Mouse (Mus musculus) kidney, embryonic 16.5 days (tissue): ENCODE measurements at regions not wholly inside any gene's neighbourhood (a gene's known extent, or its start where the extent isn't known, plus 50 kb on each side); places are given as distances from the start of the nearest gene placed in this dataset.

Experiments
- ATAC-seq: fragments of 200-750 bp; cut with Nextera tagmentation; 2 replicates; pipeline ENCODE4 v1.8.0; 2017; ENCODE audit warnings: moderate TSS enrichment; ENCODE audit not compliant: low FRiP score, low TSS enrichment
- H3K27ac ChIP-seq: fragments of 300-500 bp; sonication (generic); 2 replicates; pipeline ENCODE4 v1.5.1; 2014; ENCODE audit warnings: low read length
- H3K27me3 ChIP-seq: fragments of 300-500 bp; sonication (generic); 2 replicates; pipeline ENCODE4 v1.6.1; 2014; ENCODE audit warnings: low read length, control low read depth, mixed read lengths; ENCODE audit not compliant: insufficient read depth
- H3K36me3 ChIP-seq: fragments of 300-500 bp; sonication (generic); 2 replicates; pipeline ENCODE4 v1.6.1; 2014; ENCODE audit warnings: low read length, control low read depth, mixed read lengths; ENCODE audit not compliant: insufficient read depth
- H3K4me1 ChIP-seq: fragments of 300-500 bp; sonication (generic); 2 replicates; pipeline ENCODE4 v1.6.1; 2014; ENCODE audit warnings: low read length, control low read depth, mixed read lengths; ENCODE audit not compliant: insufficient read depth
- H3K4me2 ChIP-seq: fragments of 300-500 bp; sonication (generic); replicated peaks from 2 replicates; pipeline ENCODE4 v1.6.1; 2014; ENCODE audit warnings: low read depth, low read length
- H3K4me3 ChIP-seq: fragments of 300-500 bp; sonication (generic); 2 replicates; pipeline ENCODE4 v1.5.1; 2014; ENCODE audit warnings: mild to moderate bottlenecking, low read length
- H3K9ac ChIP-seq: fragments of 300-500 bp; sonication (generic); replicated peaks from 2 replicates; pipeline ENCODE4 v1.6.1; 2014; ENCODE audit warnings: low read length
- H3K9me3 ChIP-seq: fragments of 300-500 bp; sonication (generic); 2 replicates; pipeline ENCODE4 v1.6.1; 2016; ENCODE audit warnings: low read length, control low read depth
- WGBS: fragments of 180-500 bp; shearing (Covaris S2); extraction: QIAGEN DNeasy Blood & Tissue Kit; methylation state at CpG from one replicate; pipeline ENCODE4 v1.1.7; 2014; 5-methylcytosine and 5-hydroxymethylcytosine counted together

- no peaks in the 10 kb centered on the region for H3K4me1 ChIP-seq
- 73% methylated on average over 4 of the region's 4 CpGs for WGBS
- no peak overlapping the region for H3K4me2 ChIP-seq
- H3K27me3 ChIP-seq, result no peaks in the 10 kb centered on the region
- H3K4me3 ChIP-seq, result no peak overlapping the region
- no peaks in the 10 kb centered on the region for H3K9me3 ChIP-seq
- H3K36me3 ChIP-seq, result no peaks in the 10 kb centered on the region
- H3K9ac ChIP-seq, result no peak overlapping the region
- no peak overlapping the region for H3K27ac ChIP-seq
- no peak for ATAC-seq
Observed at GRCm38 (mm10) chr3:145207071-145207470, 85.2 kb upstream of the Col24a1 start.

GRCm38 (mm10) chr3:145210166-145210565 lies 82.1 kb upstream of the Col24a1 start:
- no peak overlapping the region for H3K4me2 ChIP-seq
- 94% methylated on average over 5 of the region's 5 CpGs for WGBS
- no peak overlapping the region for H3K9ac ChIP-seq
- no peaks in the 10 kb centered on the region for H3K27me3 ChIP-seq
- H3K27ac ChIP-seq, result no peak overlapping the region
- no peaks in the 10 kb centered on the region for H3K4me1 ChIP-seq
- no peak for ATAC-seq
- H3K36me3 ChIP-seq, result no peaks in the 10 kb centered on the region
- no peaks in the 10 kb centered on the region for H3K9me3 ChIP-seq
- H3K4me3 ChIP-seq, result no peak overlapping the region

- no peaks in the 10 kb centered on the region for H3K9me3 ChIP-seq
- ATAC-seq, result no peak
- WGBS, result 76% methylated on average over 10 of the region's 10 CpGs
- no peak overlapping the region for H3K9ac ChIP-seq
- H3K4me3 ChIP-seq, result no peak overlapping the region
- no peak overlapping the region for H3K4me2 ChIP-seq
- no peaks in the 10 kb centered on the region for H3K27me3 ChIP-seq
- H3K4me1 ChIP-seq, result no peaks in the 10 kb centered on the region
- no peaks in the 10 kb centered on the region for H3K36me3 ChIP-seq
- no peak overlapping the region for H3K27ac ChIP-seq
Observed at GRCm38 (mm10) chr3:145216987-145217515, 75.2 kb upstream of the Col24a1 start.

- 35% methylated on average over 1 of the region's 1 CpGs for WGBS
Observed at GRCm38 (mm10) chr3:145222922-145223321, 69.3 kb upstream of the Col24a1 start.

GRCm38 (mm10) chr3:145224040-145224439 lies 68.2 kb upstream of the Col24a1 start:
- H3K27me3 ChIP-seq, result no peaks in the 10 kb centered on the region
- H3K27ac ChIP-seq, result no peak overlapping the region
- 55% methylated on average over 2 of the region's 2 CpGs for WGBS
- ATAC-seq, result no peak
- no peaks in the 10 kb centered on the region for H3K9me3 ChIP-seq
- H3K4me1 ChIP-seq, result no peaks in the 10 kb centered on the region
- H3K4me3 ChIP-seq, result no peak overlapping the region
- no peak overlapping the region for H3K9ac ChIP-seq
- H3K4me2 ChIP-seq, result no peak overlapping the region
- H3K36me3 ChIP-seq, result no peaks in the 10 kb centered on the region

More at GRCm38 (mm10) chr3:145222922-145223321, 69.3 kb upstream of the Col24a1 start:
- no peak for ATAC-seq
- H3K4me1 ChIP-seq, result no peaks in the 10 kb centered on the region
- H3K27me3 ChIP-seq, result no peaks in the 10 kb centered on the region
- no peak overlapping the region for H3K9ac ChIP-seq
- no peaks in the 10 kb centered on the region for H3K36me3 ChIP-seq
- H3K4me3 ChIP-seq, result no peak overlapping the region
- no peak overlapping the region for H3K4me2 ChIP-seq
- no peaks in the 10 kb centered on the region for H3K9me3 ChIP-seq
- H3K27ac ChIP-seq, result no peak overlapping the region

GRCm38 (mm10) chr3:145230721-145231120 lies 61.6 kb upstream of the Col24a1 start:
- no peaks in the 10 kb centered on the region for H3K27me3 ChIP-seq
- WGBS, result 29% methylated on average over 6 of the region's 6 CpGs
- no peak overlapping the region for H3K4me2 ChIP-seq
- no peaks in the 10 kb centered on the region for H3K36me3 ChIP-seq
- no peaks in the 10 kb centered on the region for H3K4me1 ChIP-seq
- no peak overlapping the region for H3K4me3 ChIP-seq
- no peak overlapping the region for H3K9ac ChIP-seq
- H3K9me3 ChIP-seq, result no peaks in the 10 kb centered on the region
- no peak overlapping the region for H3K27ac ChIP-seq
- peak; percentile 35; the same call in 1 of the 2 replicates for ATAC-seq

GRCm38 (mm10) chr3:145242138-145242537 lies 50.1 kb upstream of the Col24a1 start:
- Histone ChIP-seq H3K27ac (no peak overlapping the region), H3K4me3 (no peak overlapping the region), H3K4me2 (no peak overlapping the region), H3K4me1 (peaks cover 4% of the 10 kb centered on the region), H3K36me3 (no peaks in the 10 kb centered on the region), H3K27me3 (no peaks in the 10 kb centered on the region), H3K9me3 (no peaks in the 10 kb centered on the region), H3K9ac (no peak overlapping the region)
- 31% methylated on average over 5 of the region's 5 CpGs for WGBS
- ATAC-seq, result no peak
